Mouse (Mus musculus) kidney, adult 2 months (tissue): ENCODE measurements around the gene Slc4a8.

Experiments
- CTCF ChIP-seq: fragments of 200-500 bp; conservative IDR thresholded peaks from 2 replicates; pipeline ENCODE4 v1.5.1; 2011; ENCODE audit warnings: low read depth, mild to moderate bottlenecking, control low read depth, low read length, moderate library complexity, mixed read lengths; ENCODE audit not compliant: insufficient read depth, insufficient read length
- POLR2A ChIP-seq: fragments of 200-500 bp; IDR thresholded peaks from one replicate; pipeline ENCODE4 v1.6.1; 2011; ENCODE audit warnings: low read depth, low read length, control low read depth

GRCm38 (mm10) chr15:100743238-100743637, 18.3 kb upstream of the Slc4a8 start:
- no peak for TF ChIP-seq CTCF
- TF ChIP-seq POLR2A: no peak
